ENCODE assay signal across 8 mouse cellular contexts in the genomic region with DNA sequence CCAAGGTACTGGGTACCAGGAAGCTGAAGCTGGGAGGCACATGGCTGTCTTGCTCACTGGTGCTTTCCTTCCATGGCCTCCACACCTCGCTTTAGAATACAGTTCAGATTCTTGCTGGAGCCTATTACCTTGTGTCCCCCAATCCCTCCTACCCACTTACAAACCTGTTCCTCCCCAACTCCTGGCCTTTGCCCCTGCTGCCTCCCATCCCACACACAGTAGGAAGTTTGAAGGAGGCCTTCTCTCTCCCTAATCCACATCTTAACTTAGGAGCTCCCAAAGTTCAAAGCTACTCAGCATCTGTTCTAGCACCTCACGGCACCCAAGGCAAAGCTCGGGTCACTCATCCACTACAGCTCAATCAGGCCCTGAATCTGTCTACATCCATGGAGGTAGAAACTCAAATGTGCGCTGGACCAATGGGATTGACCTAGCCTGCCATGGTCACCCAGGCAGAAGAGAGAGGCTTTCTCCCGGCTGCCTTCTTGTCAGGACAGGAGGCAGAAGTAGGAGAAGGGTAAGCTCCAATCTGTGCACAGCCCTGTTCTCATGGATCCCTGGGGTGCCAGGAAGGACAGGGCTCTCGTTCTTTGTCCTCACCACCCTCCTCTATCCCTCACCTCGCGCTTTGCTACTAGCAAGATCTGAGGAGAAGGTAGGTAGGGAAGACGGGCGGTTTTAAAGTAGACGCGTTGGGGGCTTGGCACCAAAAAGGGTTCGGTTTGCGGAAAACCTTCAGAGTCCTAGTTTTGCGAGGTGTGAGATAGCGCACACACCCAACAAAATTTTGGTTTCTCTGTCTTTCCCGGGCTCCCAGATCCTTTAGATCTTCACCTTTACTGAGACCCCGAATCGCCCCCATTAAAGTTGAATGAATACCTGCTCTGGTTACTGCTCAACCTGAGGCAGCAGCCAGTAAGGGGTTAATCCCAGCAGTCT. TPM values are rescaled to one million over a fixed set of nuclear protein-coding genes. Genes with fewer than 3 reads are reported as not detected.
A peak's percentile ranks its signal among the peaks of the same experiment; 100 is the strongest.
DNase-seq lines count a peak whose midpoint lies in the region; ATAC-seq and TF ChIP-seq lines count a peak whose summit lies in the region.

No protein-coding gene starts in this region.

- peak overlapping the region; percentile 86 for H3K27ac ChIP-seq in lung, embryonic 14.5 days (ENCODE audit: low read depth)
- peak overlapping the region; percentile 51 for H3K27ac ChIP-seq in bone marrow macrophage, adult 2 months (ENCODE audit: insufficient read depth, low read depth, low read length)
- H3K27ac ChIP-seq in forebrain, embryonic 14.5 days (ENCODE audit: low read depth, low read length), result peak overlapping the region; percentile 86
- peak overlapping the region; percentile 92 for H3K27ac ChIP-seq in neural tube, embryonic 13.5 days (replicated peaks)

- H3K27me3 ChIP-seq in lung, embryonic 14.5 days (ENCODE audit: insufficient read depth, low read length), result no peaks in the 10 kb centered on the region
- no peaks in the 10 kb centered on the region for H3K27me3 ChIP-seq in forebrain, embryonic 14.5 days (replicated peaks; ENCODE audit: control insufficient read depth, insufficient read depth, low read length)
- H3K27me3 ChIP-seq in neural tube, embryonic 13.5 days, result no peaks in the 10 kb centered on the region

- TF ChIP-seq CTCF in lung, embryonic 14.5 days (IDR thresholded peaks at IDR 0.05; ENCODE audit: low read depth), result no peak
- TF ChIP-seq CTCF in bone marrow macrophage, adult 2 months (IDR thresholded peaks at IDR 0.05; ENCODE audit: low read depth, low read length), result no peak

- H3K4me2 ChIP-seq in lung, embryonic 14.5 days, result peak overlapping the region; percentile 78
- H3K4me2 ChIP-seq in forebrain, embryonic 14.5 days (ENCODE audit: low read length), result peak overlapping the region; percentile 54
- H3K4me2 ChIP-seq in neural tube, embryonic 13.5 days, result peak overlapping the region; percentile 85

- H3K9me3 ChIP-seq in lung, embryonic 14.5 days (ENCODE audit: low read depth, low read length), result no peaks in the 10 kb centered on the region
- no peaks in the 10 kb centered on the region for H3K9me3 ChIP-seq in forebrain, embryonic 14.5 days (replicated peaks; ENCODE audit: control insufficient read depth, low read length)
- H3K9me3 ChIP-seq in neural tube, embryonic 13.5 days, result no peaks in the 10 kb centered on the region

- peak overlapping the region; percentile 63 for H3K9ac ChIP-seq in lung, embryonic 14.5 days
- peak overlapping the region; percentile 67 for H3K9ac ChIP-seq in forebrain, embryonic 14.5 days (ENCODE audit: low read length)
- peak overlapping the region; percentile 84 for H3K9ac ChIP-seq in neural tube, embryonic 13.5 days

- TF ChIP-seq POLR2A in bone marrow macrophage, adult 2 months (IDR thresholded peaks at IDR 0.05; ENCODE audit: borderline replicate concordance, low read depth, low read length), result no peak

- ATAC-seq in lung, embryonic 14.5 days (ENCODE audit: insufficient read depth), result peak; percentile 36; the same call in 1 of the 2 replicates
- ATAC-seq in forebrain, embryonic 14.5 days, result peak; percentile 47
- peak; percentile 70 for ATAC-seq in neural tube, embryonic 13.5 days (ENCODE audit: low read depth)
- no peak for ATAC-seq in monocyte, adult 5-6 weeks (replicated peaks; ENCODE audit: insufficient number of reproducible peaks, low FRiP score, low TSS enrichment, poor library complexity, severe bottlenecking)

- 0 out of 2 replicates have a peak, but pooled peaks cover 4% of the 10 kb centered on the region for H3K4me1 ChIP-seq in lung, embryonic 14.5 days (ENCODE audit: insufficient read depth)
- peaks cover 15% of the 10 kb centered on the region for H3K4me1 ChIP-seq in bone marrow macrophage, adult 2 months (ENCODE audit: control insufficient read depth, insufficient read depth, low read length)
- H3K4me1 ChIP-seq in forebrain, embryonic 14.5 days (ENCODE audit: control insufficient read depth, insufficient read depth, low read length), result peaks cover 11% of the 10 kb centered on the region
- H3K4me1 ChIP-seq in neural tube, embryonic 13.5 days (replicated peaks), result peaks cover 23% of the 10 kb centered on the region

- peaks cover 8% of the 10 kb centered on the region; the same call in 1 of the 2 replicates for H3K36me3 ChIP-seq in lung, embryonic 14.5 days (ENCODE audit: insufficient read depth)
- peaks cover 14% of the 10 kb centered on the region for H3K36me3 ChIP-seq in forebrain, embryonic 14.5 days (ENCODE audit: control insufficient read depth, insufficient read depth, low read length)
- peaks cover 24% of the 10 kb centered on the region for H3K36me3 ChIP-seq in neural tube, embryonic 13.5 days

- DNase-seq in lung, embryonic 14.5 days, result no peak
- no peak for DNase-seq in lung, adult 18-20 months
- DNase-seq in forebrain, embryonic 14.5 days (ENCODE audit: low spot score), result no peak
- DNase-seq in kidney, postnatal 4 days, result peak; percentile 28 to 57
- no peak for DNase-seq in gastrocnemius, postnatal 36 days

- intact Hi-C loops in gastrocnemius, postnatal 36 days (cut with DNase I), result no loop called here

- peak overlapping the region; percentile 48 for H3K4me3 ChIP-seq in lung, embryonic 14.5 days (ENCODE audit: low read depth, low read length)
- peak overlapping the region; percentile 73 for H3K4me3 ChIP-seq in bone marrow macrophage, adult 2 months (ENCODE audit: insufficient read depth, low read length)
- peak overlapping the region; percentile 51 for H3K4me3 ChIP-seq in forebrain, embryonic 14.5 days (ENCODE audit: low read depth, low read length)
- peak overlapping the region; percentile 59 for H3K4me3 ChIP-seq in neural tube, embryonic 13.5 days

- 5% methylated on average over 19 of the region's 19 CpGs for WGBS in lung, embryonic 14.5 days
- 8% methylated on average over 19 of the region's 19 CpGs for WGBS in forebrain, embryonic 14.5 days
- 10% methylated on average over 19 of the region's 19 CpGs for WGBS in neural tube, embryonic 13.5 days

RNA-seq across cellular contexts. Expression of gene Neil1, which starts 0.6 kb away (rescaled TPM):
- 5.9 and 7.1 TPM in 2 replicates for polyA plus RNA-seq in lung, embryonic 14.5 days (2014; fragmentation: Nextera tagmentation; extraction: Ambion mirVana)
- 11.0 and 12.5 TPM in 2 replicates for polyA plus RNA-seq in bone marrow macrophage, adult 2 months (2012; ENCODE audit: insufficient read depth, insufficient read length, missing spikeins)
- 5.5 and 7.0 TPM in 2 replicates for polyA plus RNA-seq in forebrain, embryonic 14.5 days (2014; fragmentation: Nextera tagmentation; extraction: Ambion mirVana)
- 8.5 and 9.8 TPM in 2 replicates for polyA plus RNA-seq in neural tube, embryonic 13.5 days (2015; fragmentation: Nextera tagmentation; extraction: Ambion mirVana)
- 1.3 to 8.1 TPM (median 5.2 TPM) in 3 replicates for total RNA-seq in monocyte, adult 5-6 weeks (2017)
- 1 to 10 TPM; 4.9 to 6.9 TPM for total RNA-seq in gastrocnemius, postnatal 36 days (2021)

RNA-seq across cellular contexts. Expression of gene Commd4, which starts 10.7 kb away (rescaled TPM):
- polyA plus RNA-seq in lung, embryonic 14.5 days (2014; fragmentation: Nextera tagmentation; extraction: Ambion mirVana), result 78.5 and 79.2 TPM in 2 replicates
- 67.7 and 71.5 TPM in 2 replicates for polyA plus RNA-seq in bone marrow macrophage, adult 2 months (2012; ENCODE audit: insufficient read depth, insufficient read length, missing spikeins)
- 164 and 191 TPM in 2 replicates for polyA plus RNA-seq in forebrain, embryonic 14.5 days (2014; fragmentation: Nextera tagmentation; extraction: Ambion mirVana)
- polyA plus RNA-seq in neural tube, embryonic 13.5 days (2015; fragmentation: Nextera tagmentation; extraction: Ambion mirVana), result 140 and 156 TPM in 2 replicates
- total RNA-seq in monocyte, adult 5-6 weeks (2017), result 90.4 to 131 TPM (median 125 TPM) in 3 replicates
- total RNA-seq in gastrocnemius, postnatal 36 days (2021), result 10 to 100 TPM; 26.4 to 32.4 TPM

RNA-seq across cellular contexts. Expression of gene Man2c1, which starts 17.0 kb away (rescaled TPM):
- polyA plus RNA-seq in lung, embryonic 14.5 days (2014; fragmentation: Nextera tagmentation; extraction: Ambion mirVana), result 44.2 and 45.2 TPM in 2 replicates
- polyA plus RNA-seq in bone marrow macrophage, adult 2 months (2012; ENCODE audit: insufficient read depth, insufficient read length, missing spikeins), result 83.8 and 117 TPM in 2 replicates
- 24.4 and 34.3 TPM in 2 replicates for polyA plus RNA-seq in forebrain, embryonic 14.5 days (2014; fragmentation: Nextera tagmentation; extraction: Ambion mirVana)
- polyA plus RNA-seq in neural tube, embryonic 13.5 days (2015; fragmentation: Nextera tagmentation; extraction: Ambion mirVana), result 55.8 and 77.2 TPM in 2 replicates
- total RNA-seq in monocyte, adult 5-6 weeks (2017), result 47.9 to 87.1 TPM (median 60.7 TPM) in 3 replicates
- total RNA-seq in gastrocnemius, postnatal 36 days (2021), result 10 to 100 TPM; 24.9 to 38.3 TPM

Comparison
In these comparisons a context has a peak if more than half of its experiments do, and no peak if none do; other contexts are left out.
1. DNase-seq: peak in kidney, postnatal 4 days (2 of 2); none in lung, embryonic 14.5 days (single experiment), lung, adult 18-20 months (0 of 2), forebrain, embryonic 14.5 days (single experiment) and gastrocnemius, postnatal 36 days (0 of 2).
2. Peak in every context shown above with its lines, with median percentiles within 50 percentile points of each other: H3K27ac ChIP-seq, H3K4me2 ChIP-seq, H3K4me3 ChIP-seq and H3K9ac ChIP-seq.